Comparison of ENCODE assay signal across 23 mouse cellular contexts in genomic region chr16:88744750-88745340, GRCm38 (mm10). TPM values are rescaled to one million over a fixed set of nuclear protein-coding genes. Genes with fewer than 3 reads are reported as not detected.
A peak's percentile ranks its signal among the peaks of the same experiment; 100 is the strongest.
DNase-seq lines count a peak whose midpoint lies in the region; ATAC-seq and TF ChIP-seq lines count a peak whose summit lies in the region.
"Had no signal": no experiment of that assay in that cellular context is flagged by ENCODE, and none has a peak within 500 bp of the region (broad histone marks: within the 10 kb centered on the region; RNA-seq: fewer than 3 reads in every experiment).

No protein-coding gene starts in this region.

- H3K36me3 ChIP-seq in liver, postnatal 0 days (replicated peaks; ENCODE audit: insufficient read depth, low read length) = no peaks in the 10 kb centered on the region
- H3K36me3 ChIP-seq in liver, embryonic 12.5 days = no peaks in the 10 kb centered on the region
- no peaks in the 10 kb centered on the region for H3K36me3 ChIP-seq in midbrain, embryonic 13.5 days
- H3K36me3 ChIP-seq: embryonic facial prominence, embryonic 12.5 days; hindbrain, embryonic 15.5 days; limb, embryonic 15.5 days; stomach, embryonic 15.5 days had no signal

- no peak overlapping the region for H3K27ac ChIP-seq in liver, postnatal 0 days (ENCODE audit: low read depth)
- no peak overlapping the region for H3K27ac ChIP-seq in liver, embryonic 12.5 days
- 0 out of 2 replicates have a peak overlapping the region, but pooled peaks have one; percentile 5 for H3K27ac ChIP-seq in midbrain, embryonic 13.5 days
- H3K27ac ChIP-seq: embryonic facial prominence, embryonic 12.5 days; hindbrain, embryonic 15.5 days; limb, embryonic 15.5 days; stomach, embryonic 15.5 days had no signal

- no peak overlapping the region for H3K4me2 ChIP-seq in liver, postnatal 0 days (ENCODE audit: low read depth, low read length)
- no peak overlapping the region for H3K4me2 ChIP-seq in liver, embryonic 12.5 days
- H3K4me2 ChIP-seq in midbrain, embryonic 13.5 days (replicated peaks) = no peak overlapping the region
- H3K4me2 ChIP-seq: embryonic facial prominence, embryonic 12.5 days; hindbrain, embryonic 15.5 days; limb, embryonic 15.5 days; stomach, embryonic 15.5 days had no signal

- no peak overlapping the region for H3K9ac ChIP-seq in liver, postnatal 0 days (replicated peaks)
- no peak overlapping the region for H3K9ac ChIP-seq in liver, embryonic 12.5 days
- no peak overlapping the region for H3K9ac ChIP-seq in midbrain, embryonic 13.5 days (replicated peaks)
- H3K9ac ChIP-seq: embryonic facial prominence, embryonic 12.5 days; hindbrain, embryonic 15.5 days; limb, embryonic 15.5 days; stomach, embryonic 15.5 days had no signal

- H3K4me3 ChIP-seq in liver, postnatal 0 days (ENCODE audit: low read depth, low read length) = no peak overlapping the region
- no peak overlapping the region for H3K4me3 ChIP-seq in liver, embryonic 12.5 days
- no peak overlapping the region for H3K4me3 ChIP-seq in midbrain, embryonic 13.5 days (replicated peaks)
- H3K4me3 ChIP-seq: embryonic facial prominence, embryonic 12.5 days; hindbrain, embryonic 15.5 days; limb, embryonic 15.5 days; stomach, embryonic 15.5 days had no signal

- 61% methylated on average over 4 of the region's 4 CpGs for WGBS in liver, postnatal 0 days (ENCODE audit: insufficient replicate concordance)
- WGBS in liver, embryonic 12.5 days (ENCODE audit: insufficient replicate concordance) = 57% methylated on average over 4 of the region's 4 CpGs
- WGBS in midbrain, embryonic 13.5 days = 54% methylated on average over 4 of the region's 4 CpGs

- peak; percentile 69 for TF ChIP-seq EP300 in liver, postnatal 0 days (IDR thresholded peaks at IDR 0.05; ENCODE audit: low read depth)

- H3K27me3 ChIP-seq in liver, postnatal 0 days (ENCODE audit: insufficient read depth, low read length) = no peaks in the 10 kb centered on the region
- no peaks in the 10 kb centered on the region for H3K27me3 ChIP-seq in liver, embryonic 12.5 days (replicated peaks)
- H3K27me3 ChIP-seq in midbrain, embryonic 13.5 days = no peaks in the 10 kb centered on the region
- H3K27me3 ChIP-seq: embryonic facial prominence, embryonic 12.5 days; hindbrain, embryonic 15.5 days; limb, embryonic 15.5 days; stomach, embryonic 15.5 days had no signal

- no peak for ATAC-seq in liver, postnatal 0 days
- no peak for ATAC-seq in liver, embryonic 12.5 days
- ATAC-seq in midbrain, embryonic 13.5 days = peak; percentile 50; the same call in 1 of the 2 replicates

- DNase-seq in heart, adult 11 months = peak; percentile 64
- DNase-seq in heart, adult 9 months (ENCODE audit: low spot score in 2 of 2) = no peak
- DNase-seq in liver, postnatal 0 days = no peak
- DNase-seq in brain, embryonic 14.5 days (ENCODE audit: low read depth) = peak; percentile 66
- no peak for DNase-seq in gastrocnemius, postnatal 10 days
- DNase-seq in MN1 (ENCODE audit: low spot score) = no peak
- DNase-seq: adrenal gland, postnatal 25 days; cerebellum, postnatal 36 days; heart, adult 18-20 months; heart, postnatal 10 days; thymus, postnatal 14 days had no signal

- no peak for TF ChIP-seq CTCF in liver, postnatal 0 days (IDR thresholded peaks at IDR 0.05; ENCODE audit: low read depth)
- TF ChIP-seq CTCF in brain, embryonic 14.5 days (IDR thresholded peaks at IDR 0.05; ENCODE audit: borderline replicate concordance, extremely low read depth, insufficient read depth, insufficient read length) = no peak

- TF ChIP-seq POLR2A in brain, embryonic 14.5 days (IDR thresholded peaks at IDR 0.05; ENCODE audit: borderline replicate concordance, extremely low read depth, insufficient read depth, insufficient read length, poor library complexity, severe bottlenecking) = no peak

- H3K4me1 ChIP-seq in liver, postnatal 0 days (ENCODE audit: insufficient read depth) = no peaks in the 10 kb centered on the region
- H3K4me1 ChIP-seq in liver, embryonic 12.5 days = no peaks in the 10 kb centered on the region
- H3K4me1 ChIP-seq in midbrain, embryonic 13.5 days (replicated peaks) = no peaks in the 10 kb centered on the region
- H3K4me1 ChIP-seq: embryonic facial prominence, embryonic 12.5 days; hindbrain, embryonic 15.5 days; limb, embryonic 15.5 days; stomach, embryonic 15.5 days had no signal

- H3K9me3 ChIP-seq in liver, postnatal 0 days (ENCODE audit: low read length) = no peaks in the 10 kb centered on the region
- no peaks in the 10 kb centered on the region for H3K9me3 ChIP-seq in liver, embryonic 12.5 days (replicated peaks)
- no peaks in the 10 kb centered on the region for H3K9me3 ChIP-seq in midbrain, embryonic 13.5 days
- H3K9me3 ChIP-seq: embryonic facial prominence, embryonic 12.5 days; hindbrain, embryonic 15.5 days; limb, embryonic 15.5 days; stomach, embryonic 15.5 days had no signal

RNA-seq across cellular contexts. Expression of gene Krtap13, which starts 6.6 kb away (rescaled TPM):
- not detected in 2 replicates for polyA plus RNA-seq in liver, postnatal 0 days (2015; fragmentation: Nextera tagmentation; extraction: Ambion mirVana)
- polyA plus RNA-seq in liver, embryonic 12.5 days (2016; fragmentation: Nextera tagmentation; extraction: Ambion mirVana) = not detected in 2 replicates
- not detected in 2 replicates for polyA plus RNA-seq in brain, embryonic 14.5 days (2012; rRNA removed)
- not detected in 2 replicates for polyA plus RNA-seq in midbrain, embryonic 13.5 days (2015; fragmentation: Nextera tagmentation; extraction: Ambion mirVana)
- total RNA-seq in gastrocnemius, postnatal 10 days (2021) = not detected
- total RNA-seq: adrenal gland, postnatal 25 days; ES-E14; heart, adult 18-20 months; heart, postnatal 10 days; left cerebral cortex, postnatal 14 days had no signal
- polyA plus RNA-seq: embryonic facial prominence, embryonic 12.5 days; forebrain, embryonic 11.5 days; hindbrain, embryonic 15.5 days; kidney, embryonic 16.5 days; neural tube, embryonic 14.5 days; small intestine, adult 2 months; stomach, embryonic 15.5 days had no signal

RNA-seq across cellular contexts. Expression of gene 2310034C09Rik, which starts 13.8 kb away (rescaled TPM):
- not detected in 2 replicates for polyA plus RNA-seq in liver, postnatal 0 days (2015; fragmentation: Nextera tagmentation; extraction: Ambion mirVana)
- not detected in 2 replicates for polyA plus RNA-seq in liver, embryonic 12.5 days (2016; fragmentation: Nextera tagmentation; extraction: Ambion mirVana)
- polyA plus RNA-seq in brain, embryonic 14.5 days (2012; rRNA removed) = not detected in 2 replicates
- not detected in 2 replicates for polyA plus RNA-seq in midbrain, embryonic 13.5 days (2015; fragmentation: Nextera tagmentation; extraction: Ambion mirVana)
- not detected for total RNA-seq in gastrocnemius, postnatal 10 days (2021)
- total RNA-seq: adrenal gland, postnatal 25 days; ES-E14; heart, adult 18-20 months; heart, postnatal 10 days; left cerebral cortex, postnatal 14 days had no signal
- polyA plus RNA-seq: embryonic facial prominence, embryonic 12.5 days; forebrain, embryonic 11.5 days; hindbrain, embryonic 15.5 days; kidney, embryonic 16.5 days; neural tube, embryonic 14.5 days; small intestine, adult 2 months; stomach, embryonic 15.5 days had no signal

RNA-seq across cellular contexts. Expression of gene Krtap13-1, which starts 16.2 kb away (rescaled TPM):
- polyA plus RNA-seq in liver, postnatal 0 days (2015; fragmentation: Nextera tagmentation; extraction: Ambion mirVana) = not detected in 2 replicates
- polyA plus RNA-seq in liver, embryonic 12.5 days (2016; fragmentation: Nextera tagmentation; extraction: Ambion mirVana) = not detected in 2 replicates
- not detected in 2 replicates for polyA plus RNA-seq in brain, embryonic 14.5 days (2012; rRNA removed)
- not detected in 2 replicates for polyA plus RNA-seq in midbrain, embryonic 13.5 days (2015; fragmentation: Nextera tagmentation; extraction: Ambion mirVana)
- total RNA-seq in gastrocnemius, postnatal 10 days (2021) = not detected
- total RNA-seq: adrenal gland, postnatal 25 days; ES-E14; heart, adult 18-20 months; heart, postnatal 10 days; left cerebral cortex, postnatal 14 days had no signal
- polyA plus RNA-seq: embryonic facial prominence, embryonic 12.5 days; forebrain, embryonic 11.5 days; hindbrain, embryonic 15.5 days; kidney, embryonic 16.5 days; limb, embryonic 15.5 days; neural tube, embryonic 14.5 days; small intestine, adult 2 months; stomach, embryonic 15.5 days had no signal

RNA-seq across cellular contexts. Expression of gene 2310057N15Rik, which starts 29.2 kb away (rescaled TPM):
- polyA plus RNA-seq in liver, postnatal 0 days (2015; fragmentation: Nextera tagmentation; extraction: Ambion mirVana) = not detected in 2 replicates
- polyA plus RNA-seq in liver, embryonic 12.5 days (2016; fragmentation: Nextera tagmentation; extraction: Ambion mirVana) = not detected in 2 replicates
- polyA plus RNA-seq in brain, embryonic 14.5 days (2012; rRNA removed) = not detected in 2 replicates
- polyA plus RNA-seq in midbrain, embryonic 13.5 days (2015; fragmentation: Nextera tagmentation; extraction: Ambion mirVana) = not detected in 2 replicates
- total RNA-seq in gastrocnemius, postnatal 10 days (2021) = not detected
- total RNA-seq: adrenal gland, postnatal 25 days; ES-E14; heart, adult 18-20 months; heart, postnatal 10 days; left cerebral cortex, postnatal 14 days had no signal
- polyA plus RNA-seq: embryonic facial prominence, embryonic 12.5 days; forebrain, embryonic 11.5 days; hindbrain, embryonic 15.5 days; kidney, embryonic 16.5 days; neural tube, embryonic 14.5 days; small intestine, adult 2 months; stomach, embryonic 15.5 days had no signal

RNA-seq across cellular contexts. Expression of gene Gm5965, which starts 32.9 kb away (rescaled TPM):
- polyA plus RNA-seq in liver, postnatal 0 days (2015; fragmentation: Nextera tagmentation; extraction: Ambion mirVana) = not detected in 2 replicates
- not detected in 2 replicates for polyA plus RNA-seq in liver, embryonic 12.5 days (2016; fragmentation: Nextera tagmentation; extraction: Ambion mirVana)
- not detected in 2 replicates for polyA plus RNA-seq in brain, embryonic 14.5 days (2012; rRNA removed)
- polyA plus RNA-seq in midbrain, embryonic 13.5 days (2015; fragmentation: Nextera tagmentation; extraction: Ambion mirVana) = not detected in 2 replicates
- total RNA-seq in gastrocnemius, postnatal 10 days (2021) = not detected
- total RNA-seq: adrenal gland, postnatal 25 days; ES-E14; heart, adult 18-20 months; heart, postnatal 10 days; left cerebral cortex, postnatal 14 days had no signal
- polyA plus RNA-seq: embryonic facial prominence, embryonic 12.5 days; forebrain, embryonic 11.5 days; hindbrain, embryonic 15.5 days; neural tube, embryonic 14.5 days; small intestine, adult 2 months; stomach, embryonic 15.5 days had no signal

Comparison
In these comparisons a context has a peak if more than half of its experiments do, and no peak if none do; other contexts are left out.
1. DNase-seq: peak in heart, adult 11 months (single experiment) and brain, embryonic 14.5 days (single experiment); none in heart, adult 9 months (0 of 2), liver, postnatal 0 days (single experiment), gastrocnemius, postnatal 10 days (single experiment) and MN1 (single experiment).